Mouse (Mus musculus) ES-E14 (cell line): Measurements from ENCODE around the gene Crebrf.

Source experiments
- CHD2 ChIP-seq: IDR thresholded peaks from 2 replicates; pipeline ENCODE4 v1.6.1; 2014; ENCODE audit warnings: mild to moderate bottlenecking, low read depth, low read length, inconsistent platforms
- MAFK ChIP-seq: IDR thresholded peaks from 2 replicates; pipeline ENCODE4 v1.6.1; 2014; ENCODE audit warnings: mild to moderate bottlenecking, low read depth, low read length, inconsistent platforms; ENCODE audit not compliant: insufficient read depth

GRCm38 (mm10) chr17:26794744-26795143, 79.3 kb downstream of the Crebrf start:
- TF ChIP-seq MAFK (no peak), CHD2 (no peak)
